Mouse (Mus musculus) heart, embryonic 14.5 days (tissue): ENCODE results near the gene Akr1cl. TPM values are rescaled to one million over a fixed set of nuclear protein-coding genes. Genes with fewer than 3 reads are reported as not detected.
"Not testable (repeated sequence)": the region's sequence is repeated elsewhere in the genome, so short reads cannot be mapped to it uniquely, and the experiment has no call there.

Source experiments
- ATAC-seq: fragments of 200-750 bp; cut with Nextera tagmentation; 2 replicates; pipeline ENCODE4 v1.8.0; 2017; ENCODE audit warnings: low read depth, moderate TSS enrichment; ENCODE audit not compliant: insufficient number of reproducible peaks, insufficient read depth, low FRiP score
- H3K27ac ChIP-seq, 2 experiments: fragments of 200-500 bp in 1 of 2; fragments of 300-500 bp in 1 of 2; sonication (generic) in 1 of 2; replicated peaks in 1 of 2; 2 replicates each; pipeline ENCODE4 v1.5.1; 2012 to 2014; ENCODE audit warnings: low read depth in 2 of 2, low read length in 2 of 2, control low read depth in 1 of 2, mild to moderate bottlenecking in 1 of 2, mixed read lengths in 1 of 2; ENCODE audit not compliant: control insufficient read depth in 1 of 2, insufficient read depth in 1 of 2
- H3K27me3 ChIP-seq: fragments of 300-500 bp; sonication (generic); 2 replicates; pipeline ENCODE4 v1.6.1; 2014; ENCODE audit warnings: mild to moderate bottlenecking, low read length, control low read depth; ENCODE audit not compliant: control insufficient read depth, insufficient read depth
- H3K36me3 ChIP-seq: fragments of 300-500 bp; sonication (generic); 2 replicates; pipeline ENCODE4 v1.6.1; 2014; ENCODE audit warnings: mild to moderate bottlenecking, control low read depth, low read length, mixed read lengths; ENCODE audit not compliant: control insufficient read depth, insufficient read depth
- H3K4me1 ChIP-seq, 2 experiments: fragments of 200-500 bp in 1 of 2; fragments of 300-500 bp in 1 of 2; sonication (generic) in 1 of 2; 2 replicates each; pipeline ENCODE4 v1.6.1; 2012 to 2014; ENCODE audit warnings: low read length in 2 of 2, control low read depth in 1 of 2, mixed read lengths in 1 of 2; ENCODE audit not compliant: control insufficient read depth in 2 of 2, insufficient read depth in 2 of 2
- H3K4me2 ChIP-seq: fragments of 300-500 bp; sonication (generic); 2 replicates; pipeline ENCODE4 v1.6.1; 2014; ENCODE audit warnings: mild to moderate bottlenecking, low read length
- H3K4me3 ChIP-seq, 2 experiments: fragments of 200-500 bp in 1 of 2; fragments of 300-500 bp in 1 of 2; sonication (generic) in 1 of 2; 2 replicates each; pipeline ENCODE4 v1.5.1; 2012 to 2014; ENCODE audit warnings: low read length in 2 of 2, mild to moderate bottlenecking in 2 of 2, control low read depth in 1 of 2, low read depth in 1 of 2, moderate library complexity in 1 of 2; ENCODE audit not compliant: control insufficient read depth in 1 of 2, insufficient read depth in 1 of 2
- H3K9ac ChIP-seq: fragments of 300-500 bp; sonication (generic); 2 replicates; pipeline ENCODE4 v1.6.1; 2014; ENCODE audit warnings: mild to moderate bottlenecking, low read length
- H3K9me3 ChIP-seq: fragments of 300-500 bp; sonication (generic); 2 replicates; pipeline ENCODE4 v1.6.1; 2016; ENCODE audit warnings: low read length, control low read depth; ENCODE audit not compliant: control insufficient read depth
- WGBS: fragments of 180-500 bp; shearing (Covaris S2); extraction: QIAGEN DNeasy Blood & Tissue Kit; methylation state at CpG from one replicate; pipeline ENCODE4 v1.1.7; 2014; 5-methylcytosine and 5-hydroxymethylcytosine counted together
- polyA plus RNA-seq: library from polyadenylated mRNA; unstranded; fragments of >200 nt; fragmentation: Nextera tagmentation; extraction: Ambion mirVana; gene quantifications from 2 replicates; pipeline ENCODE4 v1.2.1, GENCODE M21; 2014

Akr1cl gene
- polyA plus RNA-seq, 1 experiment from 2014 or later: 0.46 TPM

DNA sequence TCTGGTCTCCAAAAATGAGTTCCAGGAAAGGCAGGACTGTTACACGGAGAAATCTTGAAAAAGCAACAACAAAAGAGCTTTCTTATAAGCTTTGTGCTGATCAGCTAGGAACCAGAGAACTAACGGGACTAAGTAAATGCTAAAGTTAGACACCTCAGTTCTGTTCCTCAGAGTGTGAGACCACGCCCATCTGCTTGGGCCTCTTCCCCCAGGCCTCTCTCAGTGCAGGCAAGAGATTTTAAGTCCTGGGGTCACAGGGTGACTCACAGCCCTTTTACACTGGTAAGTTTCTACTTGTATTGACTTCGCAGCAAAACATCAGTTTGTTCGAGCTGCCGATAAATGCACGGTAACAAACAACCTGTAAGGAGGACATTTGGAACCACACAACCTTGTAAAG lies 19.1 kb upstream of the Akr1cl start:
- no peaks in the 10 kb centered on the region for H3K36me3 ChIP-seq
- no peak overlapping the region for H3K4me3 ChIP-seq
- ATAC-seq: no peak
- WGBS: 61% methylated on average over 7 of the region's 7 CpGs
- no peak overlapping the region for H3K9ac ChIP-seq
- no peak overlapping the region for H3K27ac ChIP-seq
- H3K4me1 ChIP-seq: peaks cover 0 to 5% of the 10 kb centered on the region in 2 experiments; a peak in 2 of 4 replicates
- no peaks in the 10 kb centered on the region for H3K27me3 ChIP-seq
- H3K9me3 ChIP-seq: no peaks in the 10 kb centered on the region
- H3K4me2 ChIP-seq: no peak overlapping the region

DNA sequence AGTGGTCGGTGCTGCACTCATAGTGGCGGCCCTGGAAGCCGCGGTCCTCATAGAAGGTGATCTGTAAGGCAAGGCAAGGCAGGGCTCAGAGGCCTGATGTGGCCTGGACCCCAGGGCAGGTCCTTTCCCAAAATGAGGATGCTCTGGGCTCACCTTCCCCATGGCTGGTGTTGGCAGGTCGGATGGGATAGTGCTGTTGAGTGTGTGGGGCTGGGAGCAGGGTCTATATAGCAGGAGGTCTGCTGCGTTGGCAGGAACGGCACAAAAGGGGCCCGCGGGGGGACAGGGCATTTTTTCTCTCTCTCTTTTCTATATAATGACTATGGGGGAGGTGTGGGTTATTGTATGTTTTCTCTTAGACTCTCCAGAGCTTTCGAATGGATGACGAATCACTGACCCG lies 18.4 kb upstream of the Akr1cl start, which contains the start of gene Cryge:
Gene Cryge (minus strand): TSS at position 198 of the 400 bp plus-strand sequence.
- H3K27ac ChIP-seq, H3K36me3 ChIP-seq, H3K27me3 ChIP-seq, H3K4me1 ChIP-seq, H3K4me3 ChIP-seq, H3K4me2 ChIP-seq, H3K9me3 ChIP-seq, ATAC-seq, H3K9ac ChIP-seq: not testable (repeated sequence)
- 74% methylated on average over 10 of the region's 12 CpGs for WGBS

DNA sequence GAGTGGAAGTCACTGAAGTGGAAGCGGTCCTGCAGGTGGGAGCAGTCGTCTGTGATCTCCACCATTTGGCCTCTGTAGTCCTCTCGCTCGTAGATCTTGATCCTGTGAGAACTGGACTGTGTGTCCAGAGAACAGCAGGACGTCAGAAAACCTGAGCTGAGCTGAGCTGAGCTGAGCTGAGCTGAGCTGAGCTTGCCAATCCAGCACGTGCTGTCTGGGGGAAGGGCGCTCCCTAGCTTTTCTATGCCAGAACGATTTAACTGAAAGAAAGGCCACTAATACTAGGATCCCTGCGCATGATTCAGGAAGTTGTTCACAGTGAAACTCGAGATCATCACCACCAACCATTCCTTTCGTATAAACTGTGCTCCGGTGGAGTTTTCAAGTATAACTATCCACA lies 16.2 kb upstream of the Akr1cl start:
- Histone ChIP-seq H3K27me3 (no peaks in the 10 kb centered on the region), H3K27ac (no peak overlapping the region), H3K4me2 (no peak overlapping the region), H3K36me3 (no peaks in the 10 kb centered on the region), H3K4me1 (peaks cover 0 to 5% of the 10 kb centered on the region in 2 experiments; a peak in 2 of 4 replicates), H3K4me3 (no peak overlapping the region), H3K9ac (no peak overlapping the region), H3K9me3 (no peaks in the 10 kb centered on the region)
- ATAC-seq: no peak
- WGBS: 67% methylated on average over 12 of the region's 12 CpGs

DNA sequence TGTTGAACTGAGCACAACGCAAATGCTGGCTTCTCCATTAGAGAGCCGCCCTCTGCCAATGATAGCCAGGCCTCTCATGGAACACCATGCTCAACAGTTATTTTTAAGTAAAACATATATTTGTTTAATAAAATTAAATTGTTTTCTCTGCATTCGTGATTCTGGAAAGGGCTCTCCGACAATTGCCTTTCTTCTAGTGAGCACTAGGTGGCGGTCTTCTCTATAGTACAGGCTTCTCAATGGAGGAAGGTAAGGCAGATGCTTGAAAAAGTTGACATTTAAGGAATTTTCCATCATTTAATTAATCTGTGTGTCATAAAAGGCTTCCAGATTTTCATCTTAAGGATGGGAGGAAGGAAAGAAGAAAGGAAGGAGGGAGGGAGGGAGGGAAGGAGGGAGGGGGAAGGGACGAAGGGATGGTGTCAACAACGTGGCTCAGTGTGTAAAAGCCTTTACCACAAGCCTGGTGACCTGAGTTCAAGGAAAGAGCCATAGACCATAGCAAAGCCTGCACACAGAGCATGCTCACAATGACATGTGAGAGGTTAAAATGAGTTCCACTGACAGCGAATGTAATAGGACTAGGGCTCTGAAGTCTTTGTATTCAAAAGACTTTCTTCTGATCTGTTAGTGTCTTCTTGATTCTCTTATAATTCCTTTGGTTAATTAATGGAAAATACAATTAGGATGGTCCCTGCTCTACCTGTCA lies 14.0 kb upstream of the Akr1cl start:
- H3K27ac ChIP-seq: no peak overlapping the region
- H3K27me3 ChIP-seq: no peaks in the 10 kb centered on the region
- H3K4me2 ChIP-seq: peak overlapping the region; percentile 31; the same call in 1 of the 2 replicates
- H3K9me3 ChIP-seq: no peaks in the 10 kb centered on the region
- H3K4me1 ChIP-seq: no peaks in the 10 kb centered on the region
- H3K36me3 ChIP-seq: no peaks in the 10 kb centered on the region
- H3K4me3 ChIP-seq: no peak overlapping the region
- ATAC-seq: no peak
- no peak overlapping the region for H3K9ac ChIP-seq
- 34% methylated on average over 8 of the region's 8 CpGs for WGBS

DNA sequence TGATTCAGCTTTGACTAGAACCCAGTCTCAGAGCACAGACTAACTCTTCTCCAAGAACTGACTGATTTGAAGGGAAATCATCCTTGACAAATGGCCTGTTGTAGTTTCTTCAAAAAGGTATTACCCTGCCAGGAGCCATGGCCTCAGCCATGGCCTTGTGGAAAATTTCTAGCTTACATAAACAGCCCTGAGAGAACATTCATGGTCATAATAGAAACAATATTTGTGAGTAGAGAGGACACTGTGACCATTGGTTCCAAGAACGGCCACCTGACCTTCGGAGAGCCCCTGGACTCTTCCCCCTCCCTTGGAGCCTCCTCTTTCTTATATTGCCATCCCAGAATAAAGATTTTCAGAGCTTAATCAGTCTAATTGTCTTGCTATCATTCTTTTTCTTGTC lies 10.9 kb upstream of the Akr1cl start:
- Histone ChIP-seq H3K4me3 (no peak overlapping the region), H3K36me3 (no peaks in the 10 kb centered on the region), H3K9ac (no peak overlapping the region), H3K4me1 (no peaks in the 10 kb centered on the region; a peak in 1 of 4 replicates), H3K4me2 (no peak overlapping the region), H3K27ac (no peak overlapping the region), H3K9me3 (no peaks in the 10 kb centered on the region), H3K27me3 (no peaks in the 10 kb centered on the region)
- no peak for ATAC-seq
- WGBS: 83% methylated on average over 2 of the region's 2 CpGs

DNA sequence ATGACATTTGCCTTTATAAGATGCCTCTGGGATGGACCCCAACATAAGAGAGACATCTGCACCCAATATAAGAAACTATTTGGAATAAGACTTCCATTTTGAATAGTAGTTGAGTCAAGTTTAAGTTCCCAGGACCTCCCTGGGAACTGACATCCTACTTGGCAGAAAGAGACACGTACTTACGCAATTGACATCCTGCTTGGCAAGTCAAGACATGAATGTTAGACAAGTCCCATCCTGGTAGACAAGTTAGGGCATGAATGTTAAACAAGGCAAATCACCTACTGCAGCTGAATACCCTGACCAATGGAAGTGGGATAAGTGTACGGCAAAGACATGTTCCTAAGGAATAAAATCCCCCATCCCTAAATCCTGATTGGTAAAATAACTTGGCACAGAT lies 9.3 kb upstream of the Akr1cl start:
- H3K36me3 ChIP-seq: no peaks in the 10 kb centered on the region
- 84% methylated on average over 3 of the region's 3 CpGs for WGBS
- H3K4me1 ChIP-seq: no peaks in the 10 kb centered on the region; a peak in 1 of 4 replicates
- H3K4me2 ChIP-seq: no peak overlapping the region
- no peak overlapping the region for H3K4me3 ChIP-seq
- H3K9me3 ChIP-seq: no peaks in the 10 kb centered on the region
- H3K27me3 ChIP-seq: no peaks in the 10 kb centered on the region
- ATAC-seq: no peak
- no peak overlapping the region for H3K27ac ChIP-seq
- H3K9ac ChIP-seq: no peak overlapping the region

DNA sequence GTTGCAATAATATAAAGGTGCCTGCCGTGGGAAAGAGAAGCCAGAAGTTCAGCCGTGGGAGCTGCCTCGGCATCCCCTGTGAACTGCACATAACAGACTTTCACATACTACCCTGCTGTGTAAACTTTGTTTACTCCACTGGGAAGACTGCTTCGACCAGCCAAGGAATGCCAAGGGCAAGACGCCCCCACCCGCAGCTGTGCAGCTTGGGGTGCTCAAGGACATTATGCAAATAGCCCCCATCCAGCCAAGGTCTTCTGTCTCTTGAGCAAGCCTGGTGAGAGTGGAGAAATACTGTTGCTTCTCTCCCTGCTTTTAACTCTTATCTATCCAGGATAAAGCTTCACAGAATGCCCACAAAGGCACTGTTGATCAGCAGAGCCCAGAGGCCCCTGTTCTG lies 8.2 kb upstream of the Akr1cl start:
- Histone ChIP-seq H3K27ac (no peak overlapping the region), H3K36me3 (no peaks in the 10 kb centered on the region), H3K9ac (no peak overlapping the region), H3K27me3 (no peaks in the 10 kb centered on the region), H3K4me1 (no peaks in the 10 kb centered on the region; a peak in 1 of 4 replicates), H3K9me3 (no peaks in the 10 kb centered on the region), H3K4me2 (no peak overlapping the region), H3K4me3 (no peak overlapping the region)
- WGBS: 71% methylated on average over 6 of the region's 6 CpGs
- ATAC-seq: no peak

DNA sequence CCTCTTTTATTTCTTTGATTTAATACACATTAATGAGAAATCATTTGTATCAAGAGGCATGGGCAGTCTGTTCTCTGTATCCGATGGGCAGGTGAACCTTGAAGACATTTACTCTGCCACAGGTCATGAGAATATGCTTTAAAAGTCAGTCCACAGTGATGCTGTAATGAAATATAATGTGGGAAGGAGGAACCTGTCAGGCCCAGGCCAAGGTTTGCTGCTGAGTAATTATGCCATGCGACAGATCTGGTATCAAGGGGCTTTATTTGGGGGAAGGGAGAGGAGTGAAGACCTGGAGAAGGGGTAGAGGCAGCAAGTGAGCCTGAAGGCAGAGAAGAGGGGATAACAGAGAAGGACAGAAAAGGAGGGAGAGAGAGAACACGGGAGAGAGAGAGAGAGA lies 7.1 kb upstream of the Akr1cl start:
- H3K27ac ChIP-seq: no peak overlapping the region
- H3K4me3 ChIP-seq: no peak overlapping the region
- no peaks in the 10 kb centered on the region; a peak in 1 of 4 replicates for H3K4me1 ChIP-seq
- H3K9ac ChIP-seq: no peak overlapping the region
- no peaks in the 10 kb centered on the region for H3K36me3 ChIP-seq
- no peaks in the 10 kb centered on the region for H3K9me3 ChIP-seq
- no peak for ATAC-seq
- H3K4me2 ChIP-seq: no peak overlapping the region
- WGBS: 80% methylated on average over 3 of the region's 3 CpGs
- H3K27me3 ChIP-seq: no peaks in the 10 kb centered on the region
